Mouse (Mus musculus): ENCODE measurements around the gene Tmcc1.

DNA sequence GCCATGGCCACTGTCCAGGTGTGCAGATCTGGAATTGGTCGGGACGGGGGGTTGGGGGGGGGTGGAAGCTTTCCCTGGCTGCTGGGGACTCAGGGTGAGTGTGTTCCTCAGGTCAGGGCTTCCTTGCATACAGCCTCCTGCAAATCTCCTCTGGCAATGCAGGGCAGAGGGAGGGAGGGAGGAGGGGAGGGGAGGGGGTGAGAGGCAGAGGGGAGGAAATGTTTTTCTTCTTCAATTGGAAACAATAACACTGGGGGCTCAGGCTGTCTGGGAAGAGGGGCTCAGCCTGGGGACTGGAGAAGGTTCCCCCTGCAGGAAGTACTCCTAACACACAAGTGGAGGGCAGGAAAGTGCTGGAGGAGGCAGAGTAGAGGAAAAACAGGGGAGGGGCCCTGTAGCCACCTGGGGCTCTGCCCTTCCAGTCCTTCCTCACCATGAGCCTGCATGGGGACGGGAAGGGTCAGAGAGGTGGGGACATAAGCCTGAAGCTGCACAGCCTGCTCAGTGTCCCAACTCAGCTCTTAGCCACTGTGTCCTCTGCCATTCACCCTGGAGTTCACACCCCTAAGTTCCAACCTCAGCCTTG, 195.5 kb downstream of the Tmcc1 start:
- no peak for TF ChIP-seq CTCF (IDR thresholded peaks at IDR 0.05; ENCODE audit: borderline replicate concordance, control insufficient read depth, extremely low read depth, insufficient read depth, low read length, poor library complexity)
- TF ChIP-seq POLR2A (IDR thresholded peaks at IDR 0.05; ENCODE audit: control insufficient read depth, extremely low read depth, insufficient read depth, low read length, poor library complexity), result no peak

Measured in thymus, adult 2 months (tissue).